8 mouse cellular contexts compared by ENCODE assay signal in the genomic region with DNA sequence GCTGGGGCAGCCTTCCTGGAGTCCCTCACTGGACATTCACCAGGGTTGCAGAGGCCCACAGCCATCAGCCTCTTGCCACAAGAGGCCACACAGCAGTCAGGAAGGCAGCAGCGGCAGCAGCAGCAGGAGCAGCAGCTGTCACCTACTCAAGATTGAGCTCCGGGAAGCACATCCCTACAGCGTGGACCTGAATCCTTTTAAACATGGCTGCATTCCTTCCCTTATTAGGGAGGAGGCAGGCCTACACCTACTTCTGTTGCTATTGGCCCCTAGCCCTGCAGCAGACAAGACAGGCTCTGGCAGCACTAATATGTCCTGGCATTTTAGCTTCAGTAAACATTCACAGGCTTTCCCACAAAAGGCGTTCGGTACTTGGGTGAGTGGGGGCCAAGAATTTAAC. TPM values are rescaled to one million over a fixed set of nuclear protein-coding genes. Genes with fewer than 3 reads are reported as not detected.
DNase-seq lines count a peak whose midpoint lies in the region; ATAC-seq and TF ChIP-seq lines count a peak whose summit lies in the region.

No protein-coding gene starts in this region.

- no peaks in the 10 kb centered on the region for H3K27me3 ChIP-seq in intestine, embryonic 14.5 days (replicated peaks; ENCODE audit: control insufficient read depth, insufficient read depth, low read length)

- peak overlapping the region; percentile 95 for H3K27ac ChIP-seq in intestine, embryonic 14.5 days (ENCODE audit: low read depth)

- H3K4me2 ChIP-seq in intestine, embryonic 14.5 days (ENCODE audit: low read length) = peak overlapping the region; percentile 87

- H3K36me3 ChIP-seq in intestine, embryonic 14.5 days (ENCODE audit: control insufficient read depth, insufficient read depth, low read length) = peaks cover 65% of the 10 kb centered on the region

- 0 out of 2 replicates have a peak overlapping the region, but pooled peaks have one; percentile 6 for H3K4me3 ChIP-seq in intestine, embryonic 14.5 days (ENCODE audit: low read depth, low read length)

- peak overlapping the region; percentile 97 for H3K9ac ChIP-seq in intestine, embryonic 14.5 days (ENCODE audit: low read length)

- ATAC-seq in intestine, embryonic 14.5 days (replicated peaks; ENCODE audit: low FRiP score, low TSS enrichment, low read depth) = no peak

- TF ChIP-seq POLR2A in brain, embryonic 14.5 days (IDR thresholded peaks at IDR 0.05; ENCODE audit: borderline replicate concordance, extremely low read depth, insufficient read depth, insufficient read length, poor library complexity, severe bottlenecking) = no peak

- H3K4me1 ChIP-seq in intestine, embryonic 14.5 days (replicated peaks; ENCODE audit: control insufficient read depth, insufficient read depth, low read length) = peaks cover 23% of the 10 kb centered on the region

- TF ChIP-seq CTCF in brain, embryonic 14.5 days (IDR thresholded peaks at IDR 0.05; ENCODE audit: borderline replicate concordance, extremely low read depth, insufficient read depth, insufficient read length) = no peak

- WGBS in intestine, embryonic 14.5 days = 23% methylated on average over 5 of the region's 5 CpGs

- peak; percentile 29 for DNase-seq in kidney, adult 11 months
- no peak for DNase-seq in kidney, adult 9 months
- peak; percentile 62 for DNase-seq in 3T3-L1 (ENCODE audit: low read depth, low spot score)
- peak; percentile 7 for DNase-seq in brain, embryonic 14.5 days (ENCODE audit: low read depth)
- DNase-seq in intestine, embryonic 14.5 days (ENCODE audit: low spot score) = no peak
- no peak for DNase-seq in frontal cortex, postnatal 10 days (ENCODE audit: low spot score in 2 of 2)
- DNase-seq in thymus, postnatal 36 days = no peak
- no peak for DNase-seq in retina, postnatal 1 day

- H3K9me3 ChIP-seq in intestine, embryonic 14.5 days (ENCODE audit: control insufficient read depth, low read length) = no peaks in the 10 kb centered on the region

RNA-seq across cellular contexts. Expression of a gene that starts 3.7 kb away (rescaled TPM):
- 1,007 and 1,045 TPM in 2 replicates for polyA plus RNA-seq in brain, embryonic 14.5 days (2012; rRNA removed)
- polyA plus RNA-seq in intestine, embryonic 14.5 days (2014; fragmentation: Nextera tagmentation; extraction: Ambion mirVana) = 1,777 and 1,828 TPM in 2 replicates

RNA-seq across cellular contexts. Expression of a gene that starts 8.3 kb away (rescaled TPM):
- polyA plus RNA-seq in brain, embryonic 14.5 days (2012; rRNA removed) = 31.6 and 36.4 TPM in 2 replicates
- polyA plus RNA-seq in intestine, embryonic 14.5 days (2014; fragmentation: Nextera tagmentation; extraction: Ambion mirVana) = 3.1 TPM in 2 replicates

RNA-seq across cellular contexts. Expression of a gene that starts 31.2 kb away (rescaled TPM):
- 377 and 390 TPM in 2 replicates for polyA plus RNA-seq in brain, embryonic 14.5 days (2012; rRNA removed)
- polyA plus RNA-seq in intestine, embryonic 14.5 days (2014; fragmentation: Nextera tagmentation; extraction: Ambion mirVana) = 71.9 and 82.2 TPM in 2 replicates

RNA-seq across cellular contexts. Expression of a gene that starts 35.4 kb away (rescaled TPM):
- 15.4 and 20.1 TPM in 2 replicates for polyA plus RNA-seq in brain, embryonic 14.5 days (2012; rRNA removed)
- 27.3 and 28.0 TPM in 2 replicates for polyA plus RNA-seq in intestine, embryonic 14.5 days (2014; fragmentation: Nextera tagmentation; extraction: Ambion mirVana)

RNA-seq across cellular contexts. Expression of a gene that starts 57.3 kb away (rescaled TPM):
- polyA plus RNA-seq in brain, embryonic 14.5 days (2012; rRNA removed) = 19.3 and 23.1 TPM in 2 replicates
- polyA plus RNA-seq in intestine, embryonic 14.5 days (2014; fragmentation: Nextera tagmentation; extraction: Ambion mirVana) = 11.3 TPM in 2 replicates

Comparison
In these comparisons a context has a peak if more than half of its experiments do, and no peak if none do; other contexts are left out.
1. DNase-seq: peak in kidney, adult 11 months (single experiment), 3T3-L1 (single experiment) and brain, embryonic 14.5 days (single experiment); none in kidney, adult 9 months (single experiment), intestine, embryonic 14.5 days (single experiment), frontal cortex, postnatal 10 days (0 of 2), thymus, postnatal 36 days (0 of 2) and retina, postnatal 1 day (single experiment).